In genomic region chr14:51090921-51091900, GRCm38 (mm10) we compare ENCODE assay signal across 8 mouse cellular contexts. TPM values are rescaled to one million over a fixed set of nuclear protein-coding genes. Genes with fewer than 3 reads are reported as not detected.
A peak's percentile ranks its signal among the peaks of the same experiment; 100 is the strongest.
DNase-seq lines count a peak whose midpoint lies in the region; ATAC-seq lines count a peak whose summit lies in the region.

TSS of gene Rnase4 (plus strand) at chr14:51091077.
TSS of gene Ang (plus strand) at chr14:51091150.

- peak within 1 kb of the TSS; percentile 92 for H3K27ac ChIP-seq in intestine, embryonic 14.5 days (ENCODE audit: low read depth)
- H3K27ac ChIP-seq in liver, embryonic 13.5 days = peak within 1 kb of the TSS; percentile 84

- peak within 1 kb of the TSS; percentile 58 for H3K4me2 ChIP-seq in intestine, embryonic 14.5 days (ENCODE audit: low read length)
- H3K4me2 ChIP-seq in liver, embryonic 13.5 days = peak within 1 kb of the TSS; percentile 86

- no peaks in the 10 kb centered on the region for H3K9me3 ChIP-seq in intestine, embryonic 14.5 days (ENCODE audit: control insufficient read depth, low read length)
- H3K9me3 ChIP-seq in liver, embryonic 13.5 days (replicated peaks) = no peaks in the 10 kb centered on the region

- WGBS in intestine, embryonic 14.5 days = 7% methylated on average over 33 of the region's 33 CpGs
- 7% methylated on average over 33 of the region's 33 CpGs for WGBS in liver, embryonic 13.5 days (ENCODE audit: insufficient replicate concordance)

- H3K9ac ChIP-seq in intestine, embryonic 14.5 days (ENCODE audit: low read length) = peak within 1 kb of the TSS; percentile 68
- H3K9ac ChIP-seq in liver, embryonic 13.5 days = peak within 1 kb of the TSS; percentile 71

- peak; percentile 56 for ATAC-seq in intestine, embryonic 14.5 days (replicated peaks; ENCODE audit: low FRiP score, low TSS enrichment, low read depth)
- ATAC-seq in liver, embryonic 13.5 days (ENCODE audit: low read depth) = no peak

- H3K4me1 ChIP-seq in intestine, embryonic 14.5 days (replicated peaks; ENCODE audit: control insufficient read depth, insufficient read depth, low read length) = peaks cover 2% of the 10 kb centered on the region; the same call in 1 of the 2 replicates
- peaks cover 73% of the 10 kb centered on the region for H3K4me1 ChIP-seq in liver, embryonic 13.5 days (replicated peaks)

- no peaks in the 10 kb centered on the region for H3K27me3 ChIP-seq in intestine, embryonic 14.5 days (replicated peaks; ENCODE audit: control insufficient read depth, insufficient read depth, low read length)
- H3K27me3 ChIP-seq in liver, embryonic 13.5 days = no peaks in the 10 kb centered on the region

- H3K4me3 ChIP-seq in intestine, embryonic 14.5 days (ENCODE audit: low read depth, low read length) = peak within 1 kb of the TSS; percentile 74
- peak within 1 kb of the TSS; percentile 75 for H3K4me3 ChIP-seq in liver, embryonic 13.5 days (replicated peaks)

- intact Hi-C loops in gastrocnemius, postnatal 36 days (cut with DNase I) = no loop called here

- DNase-seq in spleen, adult 18-20 months = peak; percentile 26 to 36
- DNase-seq in spleen, adult 12 weeks (ENCODE audit: low spot score) = no peak
- DNase-seq in cerebellum, postnatal 14 days = peak; percentile 59 to 61
- peak; percentile 59 to 73 for DNase-seq in gastrocnemius, postnatal 36 days
- DNase-seq in intestine, embryonic 14.5 days (ENCODE audit: low spot score) = peak; percentile 85
- DNase-seq in liver, embryonic 13.5 days = no peak
- DNase-seq in naive thymus-derived CD4-positive, alpha-beta T cell, adult 2 months (ENCODE audit: low read depth) = peak; percentile 54
- DNase-seq in urinary bladder, adult 2 months (ENCODE audit: low spot score) = peak; percentile 37

- no peaks in the 10 kb centered on the region for H3K36me3 ChIP-seq in intestine, embryonic 14.5 days (ENCODE audit: control insufficient read depth, insufficient read depth, low read length)
- no peaks in the 10 kb centered on the region for H3K36me3 ChIP-seq in liver, embryonic 13.5 days

RNA-seq across cellular contexts. Expression of gene Rnase4, which starts in this region (rescaled TPM):
- 10 to 100 TPM; 30.2 to 30.3 TPM for total RNA-seq in gastrocnemius, postnatal 36 days (2021)
- 142 and 151 TPM in 2 replicates for polyA plus RNA-seq in intestine, embryonic 14.5 days (2014; fragmentation: Nextera tagmentation; extraction: Ambion mirVana)
- polyA plus RNA-seq in liver, embryonic 13.5 days (2015; fragmentation: Nextera tagmentation; extraction: Ambion mirVana) = 14.1 and 15.7 TPM in 2 replicates
- polyA plus RNA-seq in urinary bladder, adult 2 months (2012; rRNA removed) = 373 and 403 TPM in 2 replicates

RNA-seq across cellular contexts. Expression of gene Ang, which starts in this region (rescaled TPM):
- 1 to 10 TPM; 3.1 TPM for total RNA-seq in gastrocnemius, postnatal 36 days (2021)
- 34.0 and 38.6 TPM in 2 replicates for polyA plus RNA-seq in intestine, embryonic 14.5 days (2014; fragmentation: Nextera tagmentation; extraction: Ambion mirVana)
- 3.7 and 4.6 TPM in 2 replicates for polyA plus RNA-seq in liver, embryonic 13.5 days (2015; fragmentation: Nextera tagmentation; extraction: Ambion mirVana)
- 60.1 and 64.0 TPM in 2 replicates for polyA plus RNA-seq in urinary bladder, adult 2 months (2012; rRNA removed)

Comparison
In these comparisons a context has a peak if more than half of its experiments do, and no peak if none do; other contexts are left out.
1. DNase-seq: peak in spleen, adult 18-20 months (2 of 2), cerebellum, postnatal 14 days (2 of 2), gastrocnemius, postnatal 36 days (2 of 2), intestine, embryonic 14.5 days (single experiment), naive thymus-derived CD4-positive, alpha-beta T cell, adult 2 months (single experiment) and urinary bladder, adult 2 months (single experiment); none in spleen, adult 12 weeks (single experiment) and liver, embryonic 13.5 days (single experiment).